Mouse (Mus musculus): ENCODE data around the gene Zfand3. TPM values are rescaled to one million over a fixed set of nuclear protein-coding genes. Genes with fewer than 3 reads are reported as not detected.

The Zfand3 gene
- polyA plus RNA-seq, 1 experiment from 2014 or later = 50.6 TPM

GRCm38 (mm10) chr17:30192416-30193005 lies 188.0 kb downstream of the Zfand3 start:
- Histone ChIP-seq H3K9me3 (replicated peaks; ENCODE audit: control insufficient read depth, low read length) (no peaks in the 10 kb centered on the region), H3K4me1 (ENCODE audit: control insufficient read depth, insufficient read depth, low read length) (peaks cover 2% of the 10 kb centered on the region), H3K36me3 (replicated peaks; ENCODE audit: control insufficient read depth, insufficient read depth, low read depth, low read length) (no peaks in the 10 kb centered on the region; the same call in 1 of the 2 replicates), H3K4me2 (ENCODE audit: low read depth, low read length) (no peak overlapping the region), H3K27ac (replicated peaks; ENCODE audit: low read depth, low read length) (no peak overlapping the region), H3K9ac (replicated peaks; ENCODE audit: low read length) (no peak overlapping the region), H3K27me3 (ENCODE audit: control insufficient read depth, insufficient read depth, low read length) (no peaks in the 10 kb centered on the region), H3K4me3 (ENCODE audit: low read depth, low read length) (no peak overlapping the region)
- WGBS = 94% methylated on average over 26 of the region's 26 CpGs
- ATAC-seq (replicated peaks; ENCODE audit: insufficient number of reproducible peaks, low FRiP score, low TSS enrichment, low read depth) = no peak
- no peak for DNase-seq (ENCODE audit: low spot score)

GRCm38 (mm10) chr17:30193615-30194014 lies 189.1 kb downstream of the Zfand3 start:
- Histone ChIP-seq H3K9me3 (replicated peaks; ENCODE audit: control insufficient read depth, low read length) (no peaks in the 10 kb centered on the region), H3K27me3 (ENCODE audit: control insufficient read depth, insufficient read depth, low read length) (no peaks in the 10 kb centered on the region), H3K9ac (replicated peaks; ENCODE audit: low read length) (no peak overlapping the region), H3K36me3 (replicated peaks; ENCODE audit: control insufficient read depth, insufficient read depth, low read depth, low read length) (no peaks in the 10 kb centered on the region; the same call in 1 of the 2 replicates), H3K4me2 (ENCODE audit: low read depth, low read length) (no peak overlapping the region), H3K27ac (replicated peaks; ENCODE audit: low read depth, low read length) (no peak overlapping the region), H3K4me1 (ENCODE audit: control insufficient read depth, insufficient read depth, low read length) (no peaks in the 10 kb centered on the region; the same call in 1 of the 2 replicates), H3K4me3 (ENCODE audit: low read depth, low read length) (no peak overlapping the region)
- DNase-seq (ENCODE audit: low spot score) (no peak), ATAC-seq (replicated peaks; ENCODE audit: insufficient number of reproducible peaks, low FRiP score, low TSS enrichment, low read depth) (no peak)
- 75% methylated on average over 2 of the region's 2 CpGs for WGBS

GRCm38 (mm10) chr17:30194091-30194490 lies 189.6 kb downstream of the Zfand3 start:
- ATAC-seq (replicated peaks; ENCODE audit: insufficient number of reproducible peaks, low FRiP score, low TSS enrichment, low read depth) = no peak
- Histone ChIP-seq H3K9me3 (replicated peaks; ENCODE audit: control insufficient read depth, low read length) (no peaks in the 10 kb centered on the region), H3K27me3 (ENCODE audit: control insufficient read depth, insufficient read depth, low read length) (no peaks in the 10 kb centered on the region), H3K27ac (replicated peaks; ENCODE audit: low read depth, low read length) (no peak overlapping the region), H3K4me1 (ENCODE audit: control insufficient read depth, insufficient read depth, low read length) (no peaks in the 10 kb centered on the region; the same call in 1 of the 2 replicates), H3K36me3 (replicated peaks; ENCODE audit: control insufficient read depth, insufficient read depth, low read depth, low read length) (no peaks in the 10 kb centered on the region; the same call in 1 of the 2 replicates), H3K9ac (replicated peaks; ENCODE audit: low read length) (no peak overlapping the region), H3K4me3 (ENCODE audit: low read depth, low read length) (no peak overlapping the region), H3K4me2 (ENCODE audit: low read depth, low read length) (no peak overlapping the region)
- 59% methylated on average over 3 of the region's 3 CpGs for WGBS
- no peak for DNase-seq (ENCODE audit: low spot score)

- 68% methylated on average over 11 of the region's 11 CpGs for WGBS
These were observed 190.3 kb downstream of the Zfand3 start for GRCm38 (mm10) chr17:30194629-30195445.

GRCm38 (mm10) chr17:30195591-30196183 lies 191.2 kb downstream of the Zfand3 start:
- no peaks in the 10 kb centered on the region; the same call in 1 of the 2 replicates for H3K36me3 ChIP-seq (replicated peaks; ENCODE audit: control insufficient read depth, insufficient read depth, low read depth, low read length)
- no peak overlapping the region for H3K9ac ChIP-seq (replicated peaks; ENCODE audit: low read length)
- no peak for DNase-seq (ENCODE audit: low spot score)
- no peak overlapping the region for H3K27ac ChIP-seq (replicated peaks; ENCODE audit: low read depth, low read length)
- H3K9me3 ChIP-seq (replicated peaks; ENCODE audit: control insufficient read depth, low read length) = no peaks in the 10 kb centered on the region
- no peak overlapping the region for H3K4me2 ChIP-seq (ENCODE audit: low read depth, low read length)
- H3K27me3 ChIP-seq (ENCODE audit: control insufficient read depth, insufficient read depth, low read length) = no peaks in the 10 kb centered on the region
- 86% methylated on average over 21 of the region's 21 CpGs for WGBS
- ATAC-seq (replicated peaks; ENCODE audit: insufficient number of reproducible peaks, low FRiP score, low TSS enrichment, low read depth) = no peak
- no peaks in the 10 kb centered on the region; the same call in 1 of the 2 replicates for H3K4me1 ChIP-seq (ENCODE audit: control insufficient read depth, insufficient read depth, low read length)
- no peak overlapping the region for H3K4me3 ChIP-seq (ENCODE audit: low read depth, low read length)

More at GRCm38 (mm10) chr17:30194629-30195445, 190.3 kb downstream of the Zfand3 start:
- H3K4me2 ChIP-seq (ENCODE audit: low read depth, low read length) = no peak overlapping the region
- ATAC-seq (replicated peaks; ENCODE audit: insufficient number of reproducible peaks, low FRiP score, low TSS enrichment, low read depth) = no peak
- no peaks in the 10 kb centered on the region; the same call in 1 of the 2 replicates for H3K36me3 ChIP-seq (replicated peaks; ENCODE audit: control insufficient read depth, insufficient read depth, low read depth, low read length)
- no peak overlapping the region for H3K9ac ChIP-seq (replicated peaks; ENCODE audit: low read length)
- H3K27me3 ChIP-seq (ENCODE audit: control insufficient read depth, insufficient read depth, low read length) = no peaks in the 10 kb centered on the region
- no peak overlapping the region for H3K27ac ChIP-seq (replicated peaks; ENCODE audit: low read depth, low read length)
- no peaks in the 10 kb centered on the region; the same call in 1 of the 2 replicates for H3K4me1 ChIP-seq (ENCODE audit: control insufficient read depth, insufficient read depth, low read length)
- H3K4me3 ChIP-seq (ENCODE audit: low read depth, low read length) = no peak overlapping the region
- no peaks in the 10 kb centered on the region for H3K9me3 ChIP-seq (replicated peaks; ENCODE audit: control insufficient read depth, low read length)
- DNase-seq (ENCODE audit: low spot score) = no peak

GRCm38 (mm10) chr17:30196401-30197279 lies 192.1 kb downstream of the Zfand3 start:
- Histone ChIP-seq H3K9ac (replicated peaks; ENCODE audit: low read length) (no peak overlapping the region), H3K27ac (replicated peaks; ENCODE audit: low read depth, low read length) (no peak overlapping the region; the same call in 1 of the 2 replicates), H3K4me3 (ENCODE audit: low read depth, low read length) (no peak overlapping the region), H3K9me3 (replicated peaks; ENCODE audit: control insufficient read depth, low read length) (no peaks in the 10 kb centered on the region), H3K36me3 (replicated peaks; ENCODE audit: control insufficient read depth, insufficient read depth, low read depth, low read length) (no peaks in the 10 kb centered on the region; the same call in 1 of the 2 replicates), H3K27me3 (ENCODE audit: control insufficient read depth, insufficient read depth, low read length) (no peaks in the 10 kb centered on the region), H3K4me2 (ENCODE audit: low read depth, low read length) (no peak overlapping the region), H3K4me1 (ENCODE audit: control insufficient read depth, insufficient read depth, low read length) (no peaks in the 10 kb centered on the region; the same call in 1 of the 2 replicates)
- DNase-seq (ENCODE audit: low spot score) (no peak), ATAC-seq (replicated peaks; ENCODE audit: insufficient number of reproducible peaks, low FRiP score, low TSS enrichment, low read depth) (no peak)
- 81% methylated on average over 17 of the region's 17 CpGs for WGBS

- Histone ChIP-seq H3K27me3 (ENCODE audit: control insufficient read depth, insufficient read depth, low read length) (no peaks in the 10 kb centered on the region), H3K9me3 (replicated peaks; ENCODE audit: control insufficient read depth, low read length) (no peaks in the 10 kb centered on the region), H3K9ac (replicated peaks; ENCODE audit: low read length) (no peak overlapping the region), H3K4me1 (ENCODE audit: control insufficient read depth, insufficient read depth, low read length) (no peaks in the 10 kb centered on the region; the same call in 1 of the 2 replicates), H3K4me3 (ENCODE audit: low read depth, low read length) (no peak overlapping the region), H3K4me2 (ENCODE audit: low read depth, low read length) (no peak overlapping the region), H3K27ac (replicated peaks; ENCODE audit: low read depth, low read length) (no peak overlapping the region; the same call in 1 of the 2 replicates), H3K36me3 (replicated peaks; ENCODE audit: control insufficient read depth, insufficient read depth, low read depth, low read length) (no peaks in the 10 kb centered on the region)
- DNase-seq (ENCODE audit: low spot score) (no peak), ATAC-seq (replicated peaks; ENCODE audit: insufficient number of reproducible peaks, low FRiP score, low TSS enrichment, low read depth) (no peak)
- 53% methylated on average over 12 of the region's 12 CpGs for WGBS
These were observed 192.9 kb downstream of the Zfand3 start for GRCm38 (mm10) chr17:30197280-30198030.
